Mouse (Mus musculus): Measurements from ENCODE around the gene Gpbp1l1.
A peak's percentile ranks its signal among the peaks of the same experiment; 100 is the strongest.

Gpbp1l1 gene

GRCm38 (mm10) chr4:116557306-116558121 lies at the start of gene Gpbp1l1:
TSS of gene Gpbp1l1 (plus strand) at chr4:116557658.
- peak; percentile 99 for DNase-seq (ENCODE audit: low spot score)

- DNase-seq (ENCODE audit: low spot score), result no peak
Measured at GRCm38 (mm10) chr4:116531109-116531508, 26.3 kb upstream of the Gpbp1l1 start.

GRCm38 (mm10) chr4:116536351-116536750 lies 21.1 kb upstream of the Gpbp1l1 start:
- no peak for DNase-seq (ENCODE audit: low spot score)

- no peak for DNase-seq (ENCODE audit: low spot score)
Measured at GRCm38 (mm10) chr4:116537737-116538136, 19.7 kb upstream of the Gpbp1l1 start.

DNA sequence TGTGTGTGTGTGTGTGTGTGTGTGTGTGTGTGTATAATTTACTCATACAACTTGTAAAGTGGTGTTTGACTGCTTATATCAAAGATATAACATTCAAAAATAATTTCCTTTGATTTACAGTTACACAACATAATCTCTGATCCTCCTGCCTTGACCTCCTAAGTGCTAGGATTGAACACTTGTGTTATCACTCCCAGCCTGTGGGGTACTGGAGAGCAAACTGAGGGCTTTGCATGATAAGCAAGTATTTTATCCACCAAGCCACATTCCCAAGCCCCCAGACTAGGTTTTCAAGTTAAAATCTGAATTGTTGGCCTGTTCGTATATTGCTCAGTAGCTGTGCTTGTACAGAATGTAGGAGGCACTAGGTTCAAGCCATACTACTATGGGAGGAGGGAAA lies 7.0 kb upstream of the Gpbp1l1 start:
- no peak for DNase-seq (ENCODE audit: low spot score)

GRCm38 (mm10) chr4:116553035-116553434 lies 4.4 kb upstream of the Gpbp1l1 start:
- DNase-seq (ENCODE audit: low spot score), result no peak

- peak; percentile 65 for DNase-seq (ENCODE audit: low spot score)
Measured at GRCm38 (mm10) chr4:116555413-116556300, 1.8 kb upstream of the Gpbp1l1 start, which contains the start of gene Tmem69. TSS of gene Tmem69 (minus strand) at chr4:116555936.

DNA sequence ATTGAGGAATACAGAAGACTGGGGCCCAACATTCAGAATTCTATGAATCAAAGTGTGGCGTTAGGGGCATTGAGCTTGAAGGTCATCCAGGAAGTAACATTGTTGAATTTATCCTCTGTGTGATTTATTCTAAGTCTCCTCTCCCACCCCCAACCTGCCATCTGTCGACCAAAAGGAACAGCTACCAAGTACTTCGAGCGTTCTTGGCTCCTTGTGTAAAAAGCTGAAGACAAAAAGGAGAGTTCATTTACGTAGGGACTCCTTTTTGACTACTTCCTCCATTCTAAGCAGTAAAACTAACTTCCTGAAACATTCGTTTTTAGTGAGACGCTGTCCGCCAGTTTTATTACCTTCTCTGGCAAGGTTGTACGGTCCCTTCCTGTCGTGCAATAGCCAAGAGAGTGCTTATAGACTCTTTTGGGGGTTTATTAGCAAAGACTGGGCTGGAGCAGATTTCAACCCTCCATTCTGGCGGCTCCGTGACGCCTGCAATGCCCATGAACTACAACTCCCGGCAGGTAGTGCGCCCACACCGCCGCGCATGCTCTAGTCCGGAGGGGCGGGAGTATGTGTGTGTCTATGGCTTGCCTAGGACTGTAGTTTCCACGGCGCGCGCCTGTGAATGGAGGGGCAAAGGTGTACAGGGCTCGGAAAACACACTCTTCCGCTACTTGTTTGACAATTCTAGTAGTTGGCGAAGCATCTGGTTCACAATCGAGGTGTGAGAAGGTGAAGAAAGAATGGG lies 725 bp upstream of the Gpbp1l1 start:
- peak; percentile 92 for DNase-seq (ENCODE audit: low spot score)

DNA sequence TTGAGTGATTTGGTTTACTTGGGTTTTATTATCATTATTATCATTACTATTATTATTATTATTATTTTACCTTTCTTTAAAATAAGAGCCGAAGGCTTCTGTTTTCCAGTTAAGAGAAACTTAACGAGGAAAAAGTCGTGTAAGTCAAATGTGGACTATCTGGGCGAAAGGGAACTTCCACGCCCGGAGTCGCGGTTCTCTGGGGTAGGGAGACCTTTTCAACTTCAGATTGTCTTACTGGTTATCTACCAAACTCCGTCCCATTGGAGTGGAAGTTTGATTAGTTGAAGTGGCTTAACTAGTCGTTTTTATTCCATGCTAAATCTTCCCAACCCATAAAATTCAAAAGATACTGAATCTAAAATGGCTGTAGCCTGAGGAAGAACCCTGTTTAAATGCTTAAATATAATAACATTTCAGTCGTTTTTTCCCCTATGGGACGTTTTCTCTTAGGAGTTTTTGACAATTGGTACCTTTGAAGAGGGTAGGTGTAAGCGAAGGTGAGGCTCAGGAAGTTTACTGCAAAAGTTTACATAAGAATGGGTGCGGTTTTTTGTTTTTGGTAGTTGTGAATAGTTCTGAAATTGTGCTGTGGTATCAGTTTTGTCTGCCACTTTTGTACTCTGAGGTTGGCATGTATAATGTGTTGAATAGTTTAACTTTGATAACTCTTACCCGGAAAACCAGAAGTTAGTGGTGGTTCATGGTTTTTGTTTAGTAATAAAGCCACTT lies 859 bp downstream of the Gpbp1l1 start:
- DNase-seq (ENCODE audit: low spot score), result no peak

DNA sequence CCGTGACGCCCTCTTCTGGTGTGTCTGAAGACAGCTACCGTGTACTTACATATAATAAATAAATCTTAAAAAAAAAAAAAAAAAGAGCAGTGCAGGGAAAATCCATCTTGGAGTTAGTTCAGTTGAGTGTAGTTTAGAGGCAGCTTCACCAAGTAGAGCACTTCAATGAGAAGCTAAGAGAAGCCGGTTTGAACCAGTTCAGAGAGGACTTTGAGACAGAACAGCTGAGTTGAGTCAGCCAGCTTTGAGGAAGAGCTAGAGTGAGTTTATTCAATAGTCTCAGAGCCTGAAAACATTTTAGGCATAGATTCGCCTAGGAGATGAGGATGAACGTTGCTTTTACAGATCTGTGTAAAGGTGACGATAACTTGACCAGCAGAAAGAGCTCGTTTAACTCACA lies 38.3 kb downstream of the Gpbp1l1 start:
- no peak for DNase-seq (ENCODE audit: low spot score)

- no peak for DNase-seq (ENCODE audit: low spot score)
Measured at GRCm38 (mm10) chr4:116596379-116596778, 38.9 kb downstream of the Gpbp1l1 start, which contains the start of gene Ccdc17. TSS of gene Ccdc17 (plus strand) at chr4:116596654.

- peak; percentile 87 for DNase-seq (ENCODE audit: low spot score)
Measured at GRCm38 (mm10) chr4:116596978-116597881, 39.8 kb downstream of the Gpbp1l1 start.

GRCm38 (mm10) chr4:116612621-116613020 lies 55.2 kb downstream of the Gpbp1l1 start:
- no peak for DNase-seq (ENCODE audit: low spot score)

- DNase-seq (ENCODE audit: low spot score), result no peak
Measured at GRCm38 (mm10) chr4:116615237-116615636, 57.8 kb downstream of the Gpbp1l1 start.

DNA sequence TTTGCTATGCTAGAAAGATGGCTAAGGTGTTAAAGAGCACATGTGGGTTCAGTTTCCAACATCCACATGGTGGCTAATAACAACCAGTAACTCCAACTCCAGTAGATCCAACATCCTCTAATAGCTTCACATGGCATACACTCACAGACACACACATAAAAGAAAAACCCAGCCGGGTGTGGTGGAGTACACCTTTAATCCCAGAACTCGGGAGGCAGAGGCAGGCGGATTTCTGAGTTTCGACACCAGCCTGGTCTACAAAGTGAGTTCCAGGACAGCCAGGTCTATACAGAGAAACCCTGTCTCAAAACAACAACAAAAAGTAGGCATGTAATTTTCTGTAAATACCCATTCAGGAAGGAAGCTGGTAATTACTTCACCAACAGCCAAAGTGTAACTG lies 67.4 kb downstream of the Gpbp1l1 start:
- DNase-seq (ENCODE audit: low spot score), result no peak

GRCm38 (mm10) chr4:116626658-116627358 lies 69.3 kb downstream of the Gpbp1l1 start:
- peak; percentile 80 for DNase-seq (ENCODE audit: low spot score)

- DNase-seq (ENCODE audit: low spot score), result peak; percentile 85
Measured at GRCm38 (mm10) chr4:116627359-116627716, 69.9 kb downstream of the Gpbp1l1 start.

GRCm38 (mm10) chr4:116627722-116628662 lies 70.5 kb downstream of the Gpbp1l1 start, which contains the start of gene Nasp:
TSS of gene Nasp (minus strand) at chr4:116627941.
- DNase-seq (ENCODE audit: low spot score), result peak; percentile 72

Data from ovary, postnatal 36 days (tissue).